Mouse (Mus musculus): ENCODE results near the gene Klf11. TPM values are rescaled to one million over a fixed set of nuclear protein-coding genes. Genes with fewer than 3 reads are reported as not detected.

Gene Klf11
- total RNA-seq, 2 experiments from 2014 or later, result 10.0 to 14.9 TPM

GRCm38 (mm10) chr12:24650415-24651062 is 535 bp upstream of the Klf11 start:
- DNase-seq (ENCODE audit: low spot score), result no peak
- intact Hi-C loops (cut with DNase I), result loop anchor here (2.0 kb wide), 1 partner anchor 18 kb away; no protein-coding TSS in a partner anchor

GRCm38 (mm10) chr12:24651642-24652342 is 718 bp downstream of the Klf11 start:
- intact Hi-C loops (cut with DNase I), result loop anchor here (2.0 kb wide), 2 partner anchors 19 to 47 kb away; no protein-coding TSS in a partner anchor

GRCm38 (mm10) chr12:24654065-24654862 is 3.2 kb downstream of the Klf11 start:
- intact Hi-C loops (cut with DNase I), result loop anchor here (2.0 kb wide), 2 partner anchors 19 to 27 kb away; partner anchors contain the start of gene Cys1
- no peak for DNase-seq (ENCODE audit: low spot score)

More at GRCm38 (mm10) chr12:24651642-24652342, 718 bp downstream of the Klf11 start:
- peak; percentile 95 for DNase-seq (ENCODE audit: low spot score)

- no peak for DNase-seq (ENCODE audit: low spot score)
- intact Hi-C loops (cut with DNase I), result no loop called here
Measured at GRCm38 (mm10) chr12:24656436-24656835, 5.4 kb downstream of the Klf11 start.

- DNase-seq (ENCODE audit: low spot score), result no peak
- intact Hi-C loops (cut with DNase I), result no loop called here
Measured at GRCm38 (mm10) chr12:24658998-24659397, 7.9 kb downstream of the Klf11 start.

GRCm38 (mm10) chr12:24659923-24660322 is 8.8 kb downstream of the Klf11 start:
- intact Hi-C loops (cut with DNase I), result no loop called here
- no peak for DNase-seq (ENCODE audit: low spot score)

GRCm38 (mm10) chr12:24661100-24661499 is 10.0 kb downstream of the Klf11 start:
- intact Hi-C loops (cut with DNase I), result no loop called here
- no peak for DNase-seq (ENCODE audit: low spot score)

GRCm38 (mm10) chr12:24662131-24662530 is 11.1 kb downstream of the Klf11 start:
- no peak for DNase-seq (ENCODE audit: low spot score)
- intact Hi-C loops (cut with DNase I), result no loop called here

GRCm38 (mm10) chr12:24680096-24680491 is 29.0 kb downstream of the Klf11 start:
- intact Hi-C loops (cut with DNase I), result loop anchor here (2.0 to 5.0 kb wide), 2 partner anchors 25 to 78 kb away; no protein-coding TSS in a partner anchor
- peak; percentile 68 for DNase-seq (ENCODE audit: low spot score)

- no peak for DNase-seq (ENCODE audit: low spot score)
- intact Hi-C loops (cut with DNase I), result loop anchor here (2.0 to 5.0 kb wide), 2 partner anchors 26 to 78 kb away; no protein-coding TSS in a partner anchor
Measured at GRCm38 (mm10) chr12:24680492-24681285, 29.6 kb downstream of the Klf11 start.

GRCm38 (mm10) chr12:24681286-24682023 is 30.4 kb downstream of the Klf11 start, which contains the start of gene Cys1:
TSS of gene Cys1 (minus strand) at chr12:24681813.
- DNase-seq (ENCODE audit: low spot score), result peak; percentile 20
- intact Hi-C loops (cut with DNase I), result loop anchor here (2.0 to 5.0 kb wide), 2 partner anchors 27 to 79 kb away; no protein-coding TSS in a partner anchor

- intact Hi-C loops (cut with DNase I), result loop anchor here (5.0 kb wide), 1 partner anchor 80 kb away; no protein-coding TSS in a partner anchor
- peak; percentile 56 for DNase-seq (ENCODE audit: low spot score)
Measured at GRCm38 (mm10) chr12:24682563-24682962, 31.5 kb downstream of the Klf11 start.

- intact Hi-C loops (cut with DNase I), result loop anchor here (5.0 kb wide), 1 partner anchor 81 kb away; no protein-coding TSS in a partner anchor
- DNase-seq (ENCODE audit: low spot score), result no peak
Measured at GRCm38 (mm10) chr12:24683461-24683860, 32.4 kb downstream of the Klf11 start.

GRCm38 (mm10) chr12:24686038-24686695 is 35.1 kb downstream of the Klf11 start:
- intact Hi-C loops (cut with DNase I), result no loop called here

GRCm38 (mm10) chr12:24686696-24687346 is 35.7 kb downstream of the Klf11 start:
- no peak for DNase-seq (ENCODE audit: low spot score)
- intact Hi-C loops (cut with DNase I), result no loop called here

More at GRCm38 (mm10) chr12:24686038-24686695, 35.1 kb downstream of the Klf11 start:
- no peak for DNase-seq (ENCODE audit: low spot score)

- intact Hi-C loops (cut with DNase I), result no loop called here
- DNase-seq (ENCODE audit: low spot score), result no peak
Measured at GRCm38 (mm10) chr12:24690351-24690750, 39.3 kb downstream of the Klf11 start.
